Mouse (Mus musculus): ENCODE results near the gene Zcchc17. TPM values are rescaled to one million over a fixed set of nuclear protein-coding genes. Genes with fewer than 3 reads are reported as not detected.

The Zcchc17 gene
- total and polyA plus RNA-seq, 2 experiments from 2014 or later = 27.7 to 102 TPM

GRCm38 (mm10) chr4:130299629-130300018 lies 60.1 kb downstream of the Zcchc17 start:
- Histone ChIP-seq H3K9ac (replicated peaks; ENCODE audit: low read length, poor library complexity, severe bottlenecking) (no peak overlapping the region), H3K4me2 (ENCODE audit: low read depth, low read length, poor library complexity, severe bottlenecking) (no peak overlapping the region), H3K4me1 (ENCODE audit: insufficient read depth, low read length) (0 out of 2 replicates have a peak, but pooled peaks cover 2% of the 10 kb centered on the region), H3K27me3 (ENCODE audit: insufficient read depth, low read length) (no peaks in the 10 kb centered on the region), H3K27ac (ENCODE audit: low read depth, low read length) (no peak overlapping the region), H3K36me3 (ENCODE audit: insufficient read depth, low read length) (no peaks in the 10 kb centered on the region), H3K9me3 (ENCODE audit: low read length) (no peaks in the 10 kb centered on the region), H3K4me3 (ENCODE audit: low read depth, low read length) (no peak overlapping the region)
- no peak for TF ChIP-seq CTCF (IDR thresholded peaks at IDR 0.05)
- no peak for ATAC-seq (ENCODE audit: low FRiP score)
- 64% methylated on average over 8 of the region's 8 CpGs for WGBS
- DNase-seq (ENCODE audit: low spot score) = no peak

- H3K9me3 ChIP-seq (ENCODE audit: low read length) = no peaks in the 10 kb centered on the region
- H3K27me3 ChIP-seq (ENCODE audit: insufficient read depth, low read length) = no peaks in the 10 kb centered on the region
- ATAC-seq (ENCODE audit: low FRiP score) (no peak), DNase-seq (ENCODE audit: low spot score) (no peak)
- no peak overlapping the region for H3K4me2 ChIP-seq (ENCODE audit: low read depth, low read length, poor library complexity, severe bottlenecking)
- H3K4me3 ChIP-seq (ENCODE audit: low read depth, low read length) = no peak overlapping the region
- no peak for TF ChIP-seq CTCF (IDR thresholded peaks at IDR 0.05)
- WGBS = 80% methylated on average over 11 of the region's 11 CpGs
- no peaks in the 10 kb centered on the region for H3K4me1 ChIP-seq (ENCODE audit: insufficient read depth, low read length)
- H3K27ac ChIP-seq (ENCODE audit: low read depth, low read length) = no peak overlapping the region
- H3K9ac ChIP-seq (replicated peaks; ENCODE audit: low read length, poor library complexity, severe bottlenecking) = no peak overlapping the region
- H3K36me3 ChIP-seq (ENCODE audit: insufficient read depth, low read length) = no peaks in the 10 kb centered on the region
Measured at GRCm38 (mm10) chr4:130298877-130299628, 60.7 kb downstream of the Zcchc17 start.

GRCm38 (mm10) chr4:130297123-130297529 lies 62.6 kb downstream of the Zcchc17 start:
- H3K4me1 ChIP-seq (ENCODE audit: insufficient read depth, low read length) = no peaks in the 10 kb centered on the region
- 20% methylated on average over 13 of the region's 13 CpGs for WGBS
- H3K27ac ChIP-seq (ENCODE audit: low read depth, low read length) = no peak overlapping the region
- peak; percentile 60 for DNase-seq (ENCODE audit: low spot score)
- no peaks in the 10 kb centered on the region for H3K27me3 ChIP-seq (ENCODE audit: insufficient read depth, low read length)
- no peaks in the 10 kb centered on the region for H3K9me3 ChIP-seq (ENCODE audit: low read length)
- H3K4me3 ChIP-seq (ENCODE audit: low read depth, low read length) = no peak overlapping the region
- H3K9ac ChIP-seq (replicated peaks; ENCODE audit: low read length, poor library complexity, severe bottlenecking) = no peak overlapping the region
- no peak for ATAC-seq (ENCODE audit: low FRiP score)
- H3K36me3 ChIP-seq (ENCODE audit: insufficient read depth, low read length) = no peaks in the 10 kb centered on the region
- no peak overlapping the region for H3K4me2 ChIP-seq (ENCODE audit: low read depth, low read length, poor library complexity, severe bottlenecking)
- TF ChIP-seq CTCF (IDR thresholded peaks at IDR 0.05) = peak; percentile 75

- Histone ChIP-seq H3K27me3 (ENCODE audit: insufficient read depth, low read length) (no peaks in the 10 kb centered on the region), H3K4me2 (ENCODE audit: low read depth, low read length, poor library complexity, severe bottlenecking) (no peak overlapping the region), H3K9me3 (ENCODE audit: low read length) (no peaks in the 10 kb centered on the region), H3K36me3 (ENCODE audit: insufficient read depth, low read length) (no peaks in the 10 kb centered on the region), H3K4me3 (ENCODE audit: low read depth, low read length) (no peak overlapping the region), H3K27ac (ENCODE audit: low read depth, low read length) (no peak overlapping the region), H3K4me1 (ENCODE audit: insufficient read depth, low read length) (no peaks in the 10 kb centered on the region), H3K9ac (replicated peaks; ENCODE audit: low read length, poor library complexity, severe bottlenecking) (no peak overlapping the region)
- no peak for TF ChIP-seq CTCF (IDR thresholded peaks at IDR 0.05)
- DNase-seq (ENCODE audit: low spot score) (no peak), ATAC-seq (ENCODE audit: low FRiP score) (no peak)
- WGBS = 83% methylated on average over 13 of the region's 13 CpGs
Measured at GRCm38 (mm10) chr4:130296243-130296965, 63.3 kb downstream of the Zcchc17 start.

- no peak overlapping the region for H3K27ac ChIP-seq (ENCODE audit: low read depth, low read length)
- peak; percentile 27 for TF ChIP-seq CTCF (IDR thresholded peaks at IDR 0.05)
- no peaks in the 10 kb centered on the region for H3K27me3 ChIP-seq (ENCODE audit: insufficient read depth, low read length)
- ATAC-seq (ENCODE audit: low FRiP score) (no peak), DNase-seq (ENCODE audit: low spot score) (no peak)
- H3K4me3 ChIP-seq (ENCODE audit: low read depth, low read length) = no peak overlapping the region
- H3K4me1 ChIP-seq (ENCODE audit: insufficient read depth, low read length) = no peaks in the 10 kb centered on the region
- 57% methylated on average over 23 of the region's 23 CpGs for WGBS
- H3K9ac ChIP-seq (replicated peaks; ENCODE audit: low read length, poor library complexity, severe bottlenecking) = no peak overlapping the region
- no peaks in the 10 kb centered on the region for H3K9me3 ChIP-seq (ENCODE audit: low read length)
- H3K36me3 ChIP-seq (ENCODE audit: insufficient read depth, low read length) = no peaks in the 10 kb centered on the region
- no peak overlapping the region for H3K4me2 ChIP-seq (ENCODE audit: low read depth, low read length, poor library complexity, severe bottlenecking)
Measured at GRCm38 (mm10) chr4:130295047-130295745, 64.5 kb downstream of the Zcchc17 start.
